Mouse (Mus musculus): ENCODE data around the gene Tmem164. TPM values are rescaled to one million over a fixed set of nuclear protein-coding genes. Genes with fewer than 3 reads are reported as not detected.
A peak's percentile ranks its signal among the peaks of the same experiment; 100 is the strongest.

Gene Tmem164
- polyA plus RNA-seq, 1 experiment from 2014 or later, result 55.3 TPM

DNA sequence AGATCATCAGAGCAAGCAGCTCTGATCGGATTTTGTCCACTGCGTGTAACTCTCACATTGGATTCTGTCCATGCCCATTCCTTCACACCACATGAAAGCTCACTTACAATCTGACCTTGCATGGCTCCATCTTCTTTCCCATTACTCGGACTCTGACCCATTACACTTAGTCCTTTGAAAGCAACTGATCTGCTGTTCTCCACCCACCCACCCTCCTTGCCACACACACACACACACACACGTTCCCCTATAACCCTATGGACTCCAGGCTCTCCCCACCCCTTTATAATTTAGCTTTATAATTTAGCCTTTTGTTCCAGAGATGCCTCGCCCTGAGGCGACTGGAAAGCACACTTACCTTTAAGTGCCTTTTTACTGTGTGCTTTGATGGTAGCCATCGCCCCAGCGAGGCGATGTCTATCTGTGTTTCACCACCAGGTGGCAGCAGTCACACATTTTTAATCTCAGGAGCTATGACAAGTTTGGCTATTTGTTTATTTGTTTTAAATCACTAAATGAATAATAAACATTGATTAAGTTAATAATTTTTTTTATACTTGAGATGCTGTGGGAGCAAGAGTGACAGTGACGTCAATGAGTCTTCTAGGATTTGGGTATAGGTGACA, 137.0 kb downstream of the Tmem164 start:
- DNase-seq (ENCODE audit: low spot score), result no peak

DNA sequence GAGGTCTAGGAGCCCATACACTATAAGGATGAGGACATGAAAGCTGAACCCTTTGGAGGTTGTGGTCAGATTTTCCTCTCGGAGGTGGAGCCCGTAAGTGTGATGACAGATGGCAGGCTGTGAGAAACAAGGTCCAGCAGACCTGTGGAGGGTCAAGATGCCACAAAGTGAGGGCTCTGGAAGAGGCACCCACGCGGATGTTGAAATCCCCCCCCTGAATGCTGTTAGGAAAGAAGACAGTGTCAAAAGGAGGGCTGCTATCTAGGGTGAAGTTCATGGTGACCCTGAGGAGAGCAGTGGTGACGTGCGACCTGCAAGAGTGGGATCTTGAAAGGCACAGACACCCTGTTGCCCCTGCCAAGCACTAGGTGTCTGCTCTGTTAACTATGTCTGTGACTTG, 140.0 kb downstream of the Tmem164 start:
- WGBS, result 53% methylated on average over 6 of the region's 6 CpGs
- no peaks in the 10 kb centered on the region for H3K9me3 ChIP-seq
- no peak overlapping the region for H3K4me3 ChIP-seq
- DNase-seq (ENCODE audit: low spot score), result peak; percentile 78
- H3K36me3 ChIP-seq, result no peaks in the 10 kb centered on the region
- peaks cover 22% of the 10 kb centered on the region; the same call in 1 of the 2 replicates for H3K4me1 ChIP-seq
- no peak overlapping the region for H3K27ac ChIP-seq
- no peaks in the 10 kb centered on the region for H3K27me3 ChIP-seq (ENCODE audit: insufficient read depth, poor library complexity, severe bottlenecking)

More for the DNA sequence above, 137.0 kb downstream of the Tmem164 start:
- Histone ChIP-seq H3K9me3 (no peaks in the 10 kb centered on the region), H3K4me3 (no peak overlapping the region), H3K27me3 (ENCODE audit: insufficient read depth, poor library complexity, severe bottlenecking) (no peaks in the 10 kb centered on the region), H3K27ac (no peak overlapping the region), H3K4me1 (peaks cover 14% of the 10 kb centered on the region; the same call in 1 of the 2 replicates), H3K36me3 (no peaks in the 10 kb centered on the region)
- WGBS, result 45% methylated on average over 10 of the region's 10 CpGs

GRCm38 (mm10) chrX:142821846-142822245, 140.6 kb downstream of the Tmem164 start:
- 39% methylated on average over 3 of the region's 3 CpGs for WGBS
- Histone ChIP-seq H3K27ac (no peak overlapping the region), H3K4me1 (peaks cover 26% of the 10 kb centered on the region; the same call in 1 of the 2 replicates), H3K4me3 (no peak overlapping the region), H3K27me3 (ENCODE audit: insufficient read depth, poor library complexity, severe bottlenecking) (no peaks in the 10 kb centered on the region), H3K9me3 (no peaks in the 10 kb centered on the region), H3K36me3 (no peaks in the 10 kb centered on the region)
- DNase-seq (ENCODE audit: low spot score), result no peak

DNA sequence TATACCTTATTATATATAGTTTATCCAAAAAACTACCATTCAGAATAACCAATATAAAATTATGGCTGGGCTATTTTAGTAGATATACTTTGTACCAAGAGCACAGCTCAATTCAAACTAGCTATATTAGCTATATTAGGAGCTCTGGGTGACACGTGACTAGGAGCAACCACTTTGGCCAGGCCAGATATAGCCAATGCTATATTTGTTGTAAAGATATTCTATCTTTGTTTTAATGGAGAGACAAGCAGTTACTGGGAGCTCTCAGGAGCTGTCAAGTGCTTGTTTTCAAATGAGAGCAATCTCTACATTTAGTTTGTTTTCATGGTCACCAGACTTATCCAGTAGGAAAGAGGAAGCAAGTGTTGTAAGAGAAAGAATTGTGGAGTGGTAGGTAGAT, 144.1 kb downstream of the Tmem164 start:
- 45% methylated on average over 1 of the region's 1 CpGs for WGBS
- peaks cover 28% of the 10 kb centered on the region; the same call in 1 of the 2 replicates for H3K4me1 ChIP-seq
- no peaks in the 10 kb centered on the region for H3K27me3 ChIP-seq (ENCODE audit: insufficient read depth, poor library complexity, severe bottlenecking)
- H3K4me3 ChIP-seq, result no peak overlapping the region
- H3K27ac ChIP-seq, result peak overlapping the region; percentile 69; the same call in 1 of the 2 replicates
- no peaks in the 10 kb centered on the region for H3K9me3 ChIP-seq
- H3K36me3 ChIP-seq, result no peaks in the 10 kb centered on the region
- no peak for DNase-seq (ENCODE audit: low spot score)

- H3K27ac ChIP-seq, result no peak overlapping the region
- no peaks in the 10 kb centered on the region for H3K9me3 ChIP-seq
- WGBS, result 39% methylated on average over 1 of the region's 1 CpGs
- H3K27me3 ChIP-seq (ENCODE audit: insufficient read depth, poor library complexity, severe bottlenecking), result no peaks in the 10 kb centered on the region
- peaks cover 16% of the 10 kb centered on the region; the same call in 1 of the 2 replicates for H3K4me1 ChIP-seq
- H3K36me3 ChIP-seq, result no peaks in the 10 kb centered on the region
- no peak overlapping the region for H3K4me3 ChIP-seq
- DNase-seq (ENCODE audit: low spot score), result no peak
Observed at GRCm38 (mm10) chrX:142827644-142828043, 146.4 kb downstream of the Tmem164 start.

- WGBS, result 75% methylated on average over 13 of the region's 13 CpGs
- Histone ChIP-seq H3K27me3 (ENCODE audit: insufficient read depth, poor library complexity, severe bottlenecking) (no peaks in the 10 kb centered on the region), H3K36me3 (no peaks in the 10 kb centered on the region), H3K4me3 (no peak overlapping the region), H3K9me3 (no peaks in the 10 kb centered on the region), H3K27ac (no peak overlapping the region), H3K4me1 (peaks cover 17% of the 10 kb centered on the region; the same call in 1 of the 2 replicates)
- no peak for DNase-seq (ENCODE audit: low spot score)
Observed at GRCm38 (mm10) chrX:142828184-142828908, 147.1 kb downstream of the Tmem164 start.

DNA sequence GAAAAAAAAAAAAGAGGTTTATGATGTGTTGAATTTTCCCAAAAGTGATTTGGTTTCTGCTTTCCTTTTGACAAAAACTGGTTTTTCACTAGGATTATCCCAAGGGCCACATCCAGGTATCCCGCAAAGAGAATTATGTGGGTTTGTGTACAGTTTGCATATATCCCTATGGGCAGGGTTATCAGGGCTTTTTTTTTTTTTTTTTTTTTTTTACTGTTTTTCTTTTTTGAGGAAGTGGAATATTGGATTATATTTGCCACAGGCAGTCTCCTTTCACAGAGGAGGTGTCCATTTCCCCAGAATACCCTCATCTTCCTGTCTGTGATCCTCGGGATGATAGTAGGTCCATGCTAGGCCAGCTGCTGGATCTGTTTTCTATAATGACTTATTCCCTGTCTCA, 148.1 kb downstream of the Tmem164 start:
- H3K9me3 ChIP-seq, result no peaks in the 10 kb centered on the region
- peaks cover 9% of the 10 kb centered on the region; the same call in 1 of the 2 replicates for H3K4me1 ChIP-seq
- H3K4me3 ChIP-seq, result no peak overlapping the region
- DNase-seq (ENCODE audit: low spot score), result no peak
- H3K27me3 ChIP-seq (ENCODE audit: insufficient read depth, poor library complexity, severe bottlenecking), result no peaks in the 10 kb centered on the region
- WGBS, result 79% methylated on average over 2 of the region's 2 CpGs
- H3K36me3 ChIP-seq, result peaks cover 3% of the 10 kb centered on the region; the same call in 1 of the 2 replicates
- H3K27ac ChIP-seq, result no peak overlapping the region

DNA sequence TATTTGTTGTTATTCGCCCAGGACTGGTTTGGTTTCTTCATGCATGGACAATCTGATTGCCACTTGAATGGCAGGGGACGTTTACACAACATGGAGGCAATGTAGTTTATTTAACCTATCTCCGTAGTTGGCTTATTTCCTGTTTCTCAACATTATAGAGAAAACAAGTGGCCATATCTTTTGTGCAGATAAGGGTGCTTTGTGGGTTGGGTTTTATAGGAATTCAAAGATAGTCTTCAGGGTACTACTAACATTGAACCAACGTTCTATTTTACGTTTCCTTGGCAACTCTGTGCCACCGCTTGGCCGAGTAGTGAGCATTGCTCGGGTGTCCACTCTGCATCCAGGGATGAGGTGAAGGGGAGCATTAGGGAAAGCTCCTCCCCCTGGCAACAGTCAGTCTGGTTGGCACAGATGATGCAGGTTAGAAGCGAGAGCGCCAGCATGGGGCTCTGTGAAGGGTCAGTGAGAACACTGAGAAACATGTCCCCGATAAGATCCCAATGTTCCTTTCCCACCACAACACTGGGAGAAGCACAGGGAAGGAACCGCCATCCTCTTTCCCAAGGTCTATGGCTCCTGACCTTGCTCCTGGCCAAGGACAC, 148.8 kb downstream of the Tmem164 start:
- Histone ChIP-seq H3K36me3 (peaks cover 3% of the 10 kb centered on the region; the same call in 1 of the 2 replicates), H3K27me3 (ENCODE audit: insufficient read depth, poor library complexity, severe bottlenecking) (no peaks in the 10 kb centered on the region), H3K4me3 (no peak overlapping the region), H3K9me3 (no peaks in the 10 kb centered on the region), H3K27ac (no peak overlapping the region), H3K4me1 (peaks cover 13% of the 10 kb centered on the region; the same call in 1 of the 2 replicates)
- WGBS, result 75% methylated on average over 12 of the region's 12 CpGs
- no peak for DNase-seq (ENCODE audit: low spot score)

DNA sequence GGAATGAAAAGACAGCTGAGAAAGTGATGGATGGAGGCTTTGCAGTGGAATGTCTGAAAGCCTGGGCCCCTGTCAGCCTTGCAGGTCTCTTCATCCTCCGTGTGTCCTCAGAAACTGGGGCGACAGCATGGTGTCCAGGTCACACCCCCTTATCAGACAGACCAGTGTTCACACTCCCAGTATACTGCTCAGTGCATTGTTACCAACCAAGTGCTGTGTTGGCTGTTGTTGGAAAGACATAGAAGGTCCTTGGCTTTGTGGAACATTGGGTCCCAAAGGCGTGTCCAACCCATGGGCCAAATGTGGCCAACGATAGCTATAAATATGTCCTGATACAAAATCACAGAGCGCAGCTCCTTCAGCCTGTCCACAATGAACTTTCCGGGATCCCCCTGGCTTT, 149.4 kb downstream of the Tmem164 start:
- H3K4me3 ChIP-seq, result no peak overlapping the region
- no peaks in the 10 kb centered on the region for H3K27me3 ChIP-seq (ENCODE audit: insufficient read depth, poor library complexity, severe bottlenecking)
- WGBS, result 82% methylated on average over 6 of the region's 6 CpGs
- H3K36me3 ChIP-seq, result peaks cover 5% of the 10 kb centered on the region; the same call in 1 of the 2 replicates
- DNase-seq (ENCODE audit: low spot score), result no peak
- H3K27ac ChIP-seq, result no peak overlapping the region
- H3K9me3 ChIP-seq, result no peaks in the 10 kb centered on the region
- peaks cover 13% of the 10 kb centered on the region; the same call in 1 of the 2 replicates for H3K4me1 ChIP-seq

DNA sequence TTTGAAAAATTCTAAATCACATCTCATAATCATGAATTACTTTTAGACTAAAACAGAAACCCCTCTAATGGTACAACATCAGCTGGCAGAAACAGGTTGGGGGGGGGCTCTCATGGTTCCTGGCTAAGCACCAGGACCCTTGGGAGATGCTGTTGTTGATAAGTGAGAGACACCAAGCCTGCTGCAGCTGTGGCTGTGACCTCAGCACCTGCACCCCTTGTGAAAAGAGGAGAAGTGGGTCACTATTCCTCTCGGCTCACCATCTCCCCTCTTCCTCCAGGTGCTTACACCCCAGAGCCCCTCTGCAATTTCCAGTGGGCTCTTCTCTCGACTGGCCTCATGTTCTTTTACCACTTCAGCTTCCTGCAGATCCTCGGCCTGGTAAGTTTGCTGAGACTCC, 151.0 kb downstream of the Tmem164 start:
- Histone ChIP-seq H3K36me3 (peaks cover 17% of the 10 kb centered on the region; the same call in 1 of the 2 replicates), H3K4me3 (no peak overlapping the region), H3K27me3 (ENCODE audit: insufficient read depth, poor library complexity, severe bottlenecking) (no peaks in the 10 kb centered on the region; the same call in 1 of the 2 replicates), H3K4me1 (peaks cover 7% of the 10 kb centered on the region; the same call in 1 of the 2 replicates), H3K9me3 (no peaks in the 10 kb centered on the region), H3K27ac (no peak overlapping the region)
- DNase-seq (ENCODE audit: low spot score), result no peak
- 82% methylated on average over 3 of the region's 3 CpGs for WGBS

GRCm38 (mm10) chrX:142833164-142833796, 152.1 kb downstream of the Tmem164 start:
- H3K9me3 ChIP-seq, result no peaks in the 10 kb centered on the region
- H3K4me3 ChIP-seq, result no peak overlapping the region
- DNase-seq (ENCODE audit: low spot score), result peak; percentile 74
- H3K27me3 ChIP-seq (ENCODE audit: insufficient read depth, poor library complexity, severe bottlenecking), result no peaks in the 10 kb centered on the region; the same call in 1 of the 2 replicates
- peak overlapping the region; percentile 59; the same call in 1 of the 2 replicates for H3K27ac ChIP-seq
- peaks cover 7% of the 10 kb centered on the region; the same call in 1 of the 2 replicates for H3K4me1 ChIP-seq
- 70% methylated on average over 13 of the region's 13 CpGs for WGBS
- H3K36me3 ChIP-seq, result peaks cover 17% of the 10 kb centered on the region; the same call in 1 of the 2 replicates

DNA sequence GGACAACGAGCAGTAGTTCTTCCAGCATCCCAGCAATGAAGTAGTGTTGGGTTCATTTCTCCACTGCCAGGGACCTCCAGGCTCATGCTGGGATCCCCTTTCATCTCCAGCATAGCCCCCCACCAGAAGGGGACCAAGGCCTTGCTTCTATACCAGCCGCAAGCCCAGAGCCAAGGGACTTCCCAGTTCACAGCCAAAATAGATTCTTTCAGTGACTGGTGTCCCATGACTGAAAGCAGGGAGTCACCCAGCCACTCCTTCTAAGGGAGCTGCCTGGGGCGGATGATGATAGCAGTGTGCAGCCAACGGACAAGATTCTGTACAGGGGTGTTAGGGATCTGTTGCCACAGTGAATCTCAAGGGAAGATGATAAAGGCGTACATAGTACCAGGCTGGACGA, 153.6 kb downstream of the Tmem164 start:
- H3K27me3 ChIP-seq (ENCODE audit: insufficient read depth, poor library complexity, severe bottlenecking), result peaks cover 4% of the 10 kb centered on the region; the same call in 1 of the 2 replicates
- 76% methylated on average over 6 of the region's 6 CpGs for WGBS
- H3K4me1 ChIP-seq, result peaks cover 7% of the 10 kb centered on the region; the same call in 1 of the 2 replicates
- DNase-seq (ENCODE audit: low spot score), result no peak
- no peaks in the 10 kb centered on the region for H3K9me3 ChIP-seq
- H3K27ac ChIP-seq, result peak overlapping the region; percentile 59; the same call in 1 of the 2 replicates
- H3K36me3 ChIP-seq, result peaks cover 17% of the 10 kb centered on the region; the same call in 1 of the 2 replicates
- H3K4me3 ChIP-seq, result no peak overlapping the region

All from heart, embryonic 10.5 days (tissue).